Mouse (Mus musculus): ENCODE measurements around the gene Hoxc9.

Hoxc9 gene

GRCm38 (mm10) chr15:102976171-102976570, at the start of gene Hoxc9:
TSS of gene Hoxc9 (plus strand) at chr15:102976439.
- DNase-seq = no peak

- DNase-seq = no peak
These were observed 49.1 kb upstream of the Hoxc9 start for GRCm38 (mm10) chr15:102927032-102927645.

DNA sequence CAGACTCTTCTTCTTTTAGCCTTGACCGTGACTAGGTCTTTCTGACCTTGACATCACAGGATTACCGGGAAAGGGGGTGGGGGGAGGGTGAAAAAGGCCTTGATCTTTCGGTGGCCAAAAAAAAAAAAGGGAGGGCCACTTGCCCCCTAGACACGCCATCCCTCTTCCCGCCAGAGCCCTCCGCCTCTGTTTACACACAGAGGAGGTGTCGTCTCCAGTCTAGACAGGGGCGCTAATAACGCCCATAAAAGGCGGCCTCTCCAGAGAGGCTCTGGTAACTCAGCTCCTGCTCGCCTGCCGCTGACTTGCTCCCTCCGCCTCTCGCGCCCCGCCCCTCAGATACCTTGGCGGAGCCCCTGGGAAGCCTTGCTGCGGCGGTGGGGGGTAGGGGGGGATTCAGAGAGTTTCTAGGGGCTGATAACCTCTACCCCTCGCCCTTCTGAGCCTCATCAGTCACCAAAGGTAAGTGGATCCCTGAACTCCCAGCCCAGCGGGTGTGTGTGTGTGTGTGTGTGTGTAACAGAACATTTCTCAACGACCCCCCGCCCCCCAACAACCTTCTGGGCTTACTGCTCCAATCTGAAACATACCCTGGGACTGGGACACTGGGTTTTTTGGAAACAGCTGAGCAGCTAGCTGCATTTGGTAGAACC, 44.4 kb upstream of the Hoxc9 start:
- DNase-seq = no peak

DNA sequence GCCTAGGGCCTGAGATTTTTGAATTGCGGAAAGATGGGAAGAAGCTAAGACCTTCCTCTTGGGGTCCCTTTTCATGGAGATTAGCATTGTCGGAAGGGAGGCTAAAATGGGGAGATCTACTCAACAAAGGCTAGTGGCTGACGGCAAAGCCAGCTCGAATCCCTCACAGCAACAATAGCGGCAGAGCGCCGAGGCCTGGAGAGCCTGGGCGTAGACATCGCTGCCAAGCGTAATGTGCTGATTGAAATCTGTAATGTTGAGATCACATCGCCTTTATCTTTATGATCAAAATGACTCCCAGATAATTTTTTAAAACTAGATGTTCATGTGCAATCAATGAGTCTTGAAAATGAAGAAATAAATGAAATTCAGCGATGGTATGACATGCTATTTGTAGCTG, 41.8 kb upstream of the Hoxc9 start:
- no peak for DNase-seq

DNA sequence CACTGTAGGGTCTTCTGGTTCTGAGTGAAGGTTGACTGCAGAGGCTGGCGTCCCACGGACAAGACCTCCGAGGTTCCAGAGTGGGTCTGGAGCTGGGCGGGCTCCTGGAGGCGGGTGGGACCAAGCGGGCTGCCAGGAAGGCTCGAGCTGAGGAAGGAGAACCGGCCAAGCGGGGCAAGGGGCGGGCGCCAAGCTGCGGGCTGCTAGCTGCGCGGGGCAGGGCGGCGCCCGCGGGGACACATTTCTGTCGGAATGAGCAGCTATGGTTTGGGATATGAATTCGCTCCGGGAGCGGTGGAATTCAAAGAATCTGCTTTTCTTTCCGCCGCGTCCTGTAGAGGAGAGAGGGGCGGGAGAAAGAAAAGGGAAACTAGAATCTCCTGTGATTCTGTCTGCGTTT, 41.3 kb upstream of the Hoxc9 start:
- DNase-seq = no peak

DNA sequence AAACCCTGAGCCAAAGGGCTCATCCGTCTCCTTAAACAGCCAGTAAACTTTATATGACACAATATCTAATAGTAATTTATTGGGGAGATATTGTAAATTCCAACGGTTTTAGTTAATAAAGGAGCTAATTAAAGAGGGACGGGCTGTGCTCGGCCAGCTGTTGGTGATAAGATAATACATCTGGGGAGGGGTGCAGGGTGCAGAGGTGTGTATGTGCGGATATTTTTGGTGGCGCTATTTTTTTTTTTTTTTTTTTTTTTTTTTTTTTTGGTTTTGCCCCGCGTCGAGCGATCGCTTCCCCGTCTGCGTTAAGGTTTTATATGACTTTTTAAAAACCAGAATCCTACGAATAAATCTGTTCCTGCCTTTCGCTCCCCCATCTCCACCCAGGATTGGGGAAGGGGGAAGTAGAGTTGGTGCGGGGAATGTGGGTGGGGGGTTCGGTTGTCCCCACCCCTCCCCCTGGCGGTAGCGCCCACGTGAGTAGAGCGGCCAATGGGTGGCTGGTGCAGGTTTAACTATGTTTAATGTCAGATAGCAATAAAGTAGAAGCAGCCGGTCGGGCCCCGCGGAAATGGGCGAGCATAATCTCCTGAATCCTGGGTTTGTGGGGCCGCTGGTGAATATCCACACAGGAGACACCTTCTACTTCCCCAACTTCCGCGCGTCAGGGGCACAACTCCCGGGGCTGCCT, 39.8 kb upstream of the Hoxc9 start, which contains the start of gene Hoxc12:
Hoxc12 (plus strand) TSS at position 479 of the 694 bp plus-strand sequence.
- no peak for DNase-seq

GRCm38 (mm10) chr15:102937036-102937666, 39.1 kb upstream of the Hoxc9 start:
- no peak for DNase-seq

DNA sequence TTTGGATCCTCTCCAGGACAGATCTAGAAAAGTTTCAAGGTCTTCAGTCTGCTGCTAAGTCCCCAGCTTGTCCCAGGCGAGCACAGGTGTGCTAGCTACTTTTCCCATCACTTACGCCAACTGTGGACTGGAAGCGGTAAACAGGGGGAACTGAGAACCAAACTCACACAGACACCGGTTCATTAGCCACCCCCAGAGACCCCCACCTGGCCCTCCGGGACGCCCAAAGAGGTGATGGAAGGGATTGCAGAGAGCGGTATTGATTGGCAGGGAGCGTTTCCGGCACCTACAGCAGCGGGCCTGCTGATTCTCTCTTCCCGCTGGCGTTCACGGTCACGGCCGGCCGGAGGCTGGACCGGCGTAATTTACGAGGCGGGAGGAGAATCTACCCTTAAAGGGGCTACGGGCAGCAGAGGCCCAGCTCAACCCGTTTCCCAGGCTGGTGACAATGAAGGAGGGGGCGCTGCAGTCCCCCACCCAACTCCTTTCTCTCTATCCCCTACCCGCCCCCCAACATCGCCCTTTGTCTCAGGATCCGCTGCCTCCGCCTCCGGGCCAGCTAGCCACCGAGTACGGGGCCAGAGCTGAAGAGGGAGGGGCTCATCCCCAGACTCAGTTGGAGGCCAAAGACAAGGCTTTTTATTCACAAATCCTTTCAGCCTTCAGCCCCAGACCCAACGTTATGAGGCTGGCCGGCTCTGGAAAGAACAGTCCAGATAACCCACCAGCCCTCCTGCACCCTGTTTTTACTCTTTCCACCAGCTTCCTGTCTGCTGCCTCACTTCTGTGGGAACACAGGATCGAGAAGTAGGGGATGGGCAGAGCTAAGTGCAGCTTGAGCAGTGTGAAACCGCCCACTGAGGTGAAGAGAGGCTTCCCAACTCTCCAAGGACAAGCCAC, 36.7 kb upstream of the Hoxc9 start:
- DNase-seq = no peak

DNA sequence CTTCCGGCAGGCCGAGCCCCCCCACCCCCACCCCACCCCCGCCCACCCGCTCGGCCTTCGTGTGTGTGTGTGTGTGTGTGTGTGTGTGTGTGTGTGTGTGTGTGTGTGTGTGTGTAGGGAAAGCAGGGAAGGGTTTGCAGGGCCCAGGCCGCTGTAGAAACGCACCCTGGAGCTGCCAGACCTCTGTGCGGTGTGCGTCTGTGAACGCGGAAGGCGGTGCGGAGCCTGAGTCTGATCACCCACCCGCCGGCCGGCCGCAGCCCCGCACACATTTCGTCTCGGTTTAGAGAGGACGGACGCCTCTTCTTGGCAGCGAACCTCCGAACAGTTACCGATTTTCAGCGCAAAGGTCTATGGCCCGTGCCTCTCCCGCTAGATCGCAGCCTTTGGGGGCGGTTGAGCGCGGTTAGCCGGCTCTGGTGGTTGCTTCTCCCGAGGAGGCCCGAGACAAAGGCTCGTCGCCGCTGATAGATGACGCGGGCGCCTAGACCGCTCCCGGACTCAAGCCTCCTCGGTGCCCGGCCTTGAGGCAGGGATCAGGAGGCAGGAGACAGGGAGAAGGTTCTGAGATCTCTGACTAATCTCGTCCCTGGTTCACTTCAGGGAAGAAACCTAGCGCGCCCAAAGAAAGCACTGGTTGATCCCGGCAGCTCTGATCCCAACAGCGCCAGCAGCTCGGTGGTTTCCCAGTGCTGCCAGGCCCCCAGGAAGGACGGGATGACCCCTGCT, 33.3 kb upstream of the Hoxc9 start:
- DNase-seq = no peak

DNA sequence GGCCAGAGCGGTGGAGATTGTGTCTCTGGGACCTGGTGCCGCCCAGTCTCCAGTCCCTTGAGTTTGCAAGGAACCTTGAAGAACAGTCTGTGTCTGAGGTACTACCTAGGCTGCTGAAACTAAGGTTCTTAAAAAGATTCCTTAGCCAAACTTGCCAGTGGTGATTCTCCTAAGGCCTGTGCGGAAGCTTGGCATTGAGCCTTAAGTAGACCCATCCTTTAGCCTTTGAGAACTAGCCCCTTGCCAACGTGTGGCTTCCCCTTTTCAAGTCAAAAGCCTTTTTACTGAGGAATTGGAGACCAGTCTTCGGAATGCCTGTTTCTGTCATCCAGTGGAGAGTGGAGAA, 32.8 kb upstream of the Hoxc9 start:
- no peak for DNase-seq

DNA sequence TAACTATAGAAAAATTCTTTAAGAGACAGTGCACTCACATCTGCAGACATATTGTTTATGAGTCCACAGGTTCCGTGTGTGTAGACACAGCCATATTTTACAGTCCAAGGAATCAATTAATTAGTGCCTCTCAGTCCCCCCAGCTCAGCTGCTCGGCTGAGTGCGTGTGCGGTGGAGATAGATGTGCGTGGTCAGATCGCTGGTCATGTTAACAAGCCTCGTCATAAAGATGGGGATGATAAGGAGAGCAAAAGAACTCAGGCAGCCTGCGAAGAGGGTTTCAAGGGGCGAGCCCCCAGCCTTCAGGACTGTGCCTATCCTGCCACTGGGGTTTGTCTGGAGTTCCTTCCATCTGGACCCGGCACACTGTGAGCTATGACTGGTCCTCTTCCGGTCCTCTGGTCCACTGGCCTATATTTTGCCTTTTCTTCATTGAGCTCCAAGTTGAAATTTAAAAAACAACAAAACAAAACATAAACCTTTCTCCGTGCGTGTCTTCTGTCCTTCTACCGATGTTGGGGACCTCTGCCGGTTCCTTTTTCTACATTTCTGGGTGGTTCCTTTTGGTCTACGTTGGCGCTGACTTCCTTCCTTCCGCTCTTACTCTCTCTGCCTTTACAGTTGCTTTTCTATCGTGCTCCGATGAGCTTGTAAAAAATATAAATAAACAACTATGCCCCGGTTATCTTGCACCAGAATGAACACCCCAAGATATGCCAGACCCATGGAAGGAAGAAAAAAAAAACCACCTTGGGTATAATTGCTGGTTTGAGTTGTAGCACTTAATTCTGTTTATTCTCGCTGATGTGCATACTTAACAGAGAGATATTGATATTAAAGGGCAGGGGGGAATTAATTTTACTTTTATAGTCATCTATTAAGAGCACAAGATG, 30.8 kb upstream of the Hoxc9 start:
- DNase-seq = no peak

DNA sequence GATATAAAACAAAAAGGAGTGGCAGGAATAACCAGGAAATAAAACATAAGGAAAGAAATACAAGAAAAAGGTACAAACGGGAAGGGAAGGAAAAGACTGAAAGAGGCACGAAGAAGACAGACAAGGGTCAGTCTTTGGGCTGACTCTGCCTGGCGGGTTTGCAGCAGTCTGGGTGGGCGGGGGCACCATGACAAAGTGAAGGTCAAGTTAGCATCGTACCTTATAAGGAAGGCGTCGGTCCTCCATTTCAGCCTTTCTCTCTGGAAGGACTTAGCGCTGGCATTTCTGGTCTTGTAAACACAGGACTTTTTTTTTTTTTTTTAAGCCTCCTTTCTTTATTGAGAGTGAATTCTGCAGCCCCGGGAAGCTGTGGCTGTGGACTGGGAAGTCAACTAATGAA, 29.0 kb upstream of the Hoxc9 start:
- no peak for DNase-seq

- DNase-seq = no peak
These were observed 27.4 kb upstream of the Hoxc9 start for GRCm38 (mm10) chr15:102948842-102949241.

DNA sequence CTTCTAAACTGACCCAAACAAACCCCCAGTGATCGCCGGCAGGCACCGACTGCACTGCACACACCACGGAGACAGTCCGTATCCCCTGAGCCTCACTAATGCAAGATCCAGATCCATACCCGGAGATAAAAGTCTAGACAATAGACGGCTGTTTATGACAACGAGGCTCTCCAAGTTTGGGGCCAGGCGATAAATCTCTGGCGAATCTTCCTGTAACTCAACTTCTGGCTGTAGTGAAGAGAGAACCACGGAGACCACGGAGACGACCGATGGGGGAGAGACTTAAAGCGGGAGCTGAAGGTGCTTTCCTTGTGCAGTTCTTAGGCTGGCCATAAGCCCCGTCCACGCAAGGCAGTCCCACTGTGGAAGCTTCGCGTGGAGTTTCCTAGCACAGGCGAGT, 26.5 kb upstream of the Hoxc9 start:
- no peak for DNase-seq

GRCm38 (mm10) chr15:102950877-102951276, 25.4 kb upstream of the Hoxc9 start:
- DNase-seq = no peak

DNA sequence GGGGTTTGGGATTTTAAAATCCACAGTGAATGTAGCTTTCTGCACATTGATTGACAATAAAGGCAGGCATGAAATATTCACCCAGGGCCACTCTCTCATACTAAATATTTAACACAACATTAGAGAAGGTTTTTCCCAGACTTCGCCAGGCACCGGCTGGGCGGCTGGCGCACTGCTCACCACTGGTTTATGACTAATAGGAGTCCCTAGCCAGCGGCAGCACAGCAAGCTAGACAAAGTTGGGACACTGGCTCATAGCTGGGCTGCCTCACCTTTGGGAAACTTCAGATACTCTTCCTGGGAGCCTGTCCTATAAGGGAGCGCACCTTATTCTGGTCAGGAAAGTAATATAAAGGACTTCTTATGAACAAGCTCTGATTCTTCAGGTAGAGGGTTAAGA, 22.7 kb upstream of the Hoxc9 start:
- no peak for DNase-seq

GRCm38 (mm10) chr15:102954192-102955006, 21.8 kb upstream of the Hoxc9 start, which contains the start of gene Hoxc11:
TSS of gene Hoxc11 (plus strand) at chr15:102954427.
- DNase-seq = no peak

DNA sequence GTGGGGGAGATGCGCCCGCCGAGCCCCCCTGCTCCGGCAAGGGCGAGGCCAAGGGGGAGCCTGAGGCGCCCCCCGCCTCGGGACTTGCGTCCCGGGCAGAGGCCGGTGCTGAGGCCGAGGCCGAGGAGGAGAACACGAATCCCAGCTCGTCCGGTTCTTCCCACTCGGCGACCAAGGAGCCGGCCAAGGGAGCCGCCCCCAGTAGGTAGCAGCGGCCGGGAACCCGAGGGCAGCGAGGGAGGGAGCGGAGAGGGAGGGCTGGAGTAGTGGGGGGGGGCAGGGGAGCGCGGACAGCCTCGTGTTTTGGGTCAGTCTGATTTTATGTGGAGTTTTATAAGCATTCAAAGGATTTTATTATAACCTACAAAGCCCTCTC, 21.2 kb upstream of the Hoxc9 start:
- no peak for DNase-seq

DNA sequence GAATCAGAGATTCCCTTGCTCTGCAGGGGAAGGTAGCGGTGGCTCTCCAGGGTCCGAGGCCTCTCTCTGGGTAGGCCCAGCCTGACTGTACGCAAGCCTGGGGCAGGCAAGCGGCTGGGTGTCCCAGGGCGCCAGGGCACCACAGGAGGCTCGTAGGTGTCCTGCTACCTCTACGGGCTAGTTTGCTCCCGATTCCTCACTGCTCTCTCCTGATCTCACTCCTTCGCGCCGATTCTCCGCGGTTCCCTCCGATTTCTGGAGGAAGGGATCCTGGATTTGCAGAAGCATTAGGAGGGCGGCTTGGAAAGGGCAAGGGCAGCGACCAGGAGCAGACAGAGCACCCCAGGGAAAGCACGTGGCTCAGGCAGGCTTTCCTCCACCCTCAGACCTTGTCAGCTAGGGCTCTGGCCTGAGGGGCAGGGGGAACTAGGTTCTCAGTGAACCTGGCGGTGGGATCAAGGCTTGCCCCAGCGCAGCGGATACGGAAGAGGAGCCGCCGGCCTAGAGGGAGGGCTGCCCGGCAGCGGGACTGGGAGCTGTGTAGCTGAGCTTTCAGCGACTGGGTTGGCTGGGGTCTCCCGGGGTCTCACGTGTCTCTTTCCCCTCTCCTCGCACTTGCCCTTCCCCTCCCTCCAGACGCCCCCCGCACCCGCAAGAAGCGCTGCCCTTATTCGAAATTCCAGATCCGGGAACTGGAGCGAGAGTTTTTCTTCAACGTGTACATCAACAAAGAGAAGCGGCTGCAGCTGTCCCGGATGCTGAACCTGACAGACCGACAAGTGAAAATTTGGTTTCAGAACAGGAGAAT, 20.2 kb upstream of the Hoxc9 start:
- no peak for DNase-seq

All from kidney, adult 11 months (tissue).